Mouse (Mus musculus) frontal cortex, postnatal 10 days (tissue): Measurements from ENCODE around the gene Srcin1.

Experiments
- DNase-seq, 2 experiments: peaks; one replicate each; pipeline ENCODE4 v3.0.0; 2022; ENCODE audit warnings: low spot score in 2 of 2, mixed read lengths in 1 of 2

The Srcin1 gene

GRCm38 (mm10) chr11:97534442-97535307 is 41.3 kb downstream of the Srcin1 start:
- DNase-seq, result peak in 1 of 2 experiments; percentile 43

GRCm38 (mm10) chr11:97533653-97534052 is 42.3 kb downstream of the Srcin1 start:
- no peak for DNase-seq

- no peak for DNase-seq
These were observed 42.9 kb downstream of the Srcin1 start for GRCm38 (mm10) chr11:97532950-97533582.

GRCm38 (mm10) chr11:97532354-97532753 is 43.6 kb downstream of the Srcin1 start:
- DNase-seq, result no peak

- peak; percentile 77 to 87 for DNase-seq
These were observed 44.4 kb downstream of the Srcin1 start for GRCm38 (mm10) chr11:97531381-97532260.

GRCm38 (mm10) chr11:97530961-97531360 is 45.0 kb downstream of the Srcin1 start:
- no peak for DNase-seq

- no peak for DNase-seq
These were observed 45.9 kb downstream of the Srcin1 start for GRCm38 (mm10) chr11:97530069-97530468.

GRCm38 (mm10) chr11:97528282-97528808 is 47.6 kb downstream of the Srcin1 start:
- DNase-seq, result no peak

- no peak for DNase-seq
These were observed 50.7 kb downstream of the Srcin1 start for GRCm38 (mm10) chr11:97525313-97525712.

- DNase-seq, result no peak
These were observed 51.7 kb downstream of the Srcin1 start for GRCm38 (mm10) chr11:97524306-97524705.

- DNase-seq, result no peak
These were observed 52.1 kb downstream of the Srcin1 start for GRCm38 (mm10) chr11:97523827-97524261.

GRCm38 (mm10) chr11:97523107-97523506 is 52.9 kb downstream of the Srcin1 start:
- no peak for DNase-seq

- no peak for DNase-seq
These were observed 54.1 kb downstream of the Srcin1 start for GRCm38 (mm10) chr11:97521741-97522474.

- DNase-seq, result no peak
These were observed 55.4 kb downstream of the Srcin1 start for GRCm38 (mm10) chr11:97520541-97520940.

- no peak for DNase-seq
These were observed 62.9 kb downstream of the Srcin1 start for GRCm38 (mm10) chr11:97513066-97513465.

- DNase-seq, result no peak
These were observed 63.5 kb downstream of the Srcin1 start for GRCm38 (mm10) chr11:97512511-97512910.

GRCm38 (mm10) chr11:97511661-97512369 is 64.2 kb downstream of the Srcin1 start:
- DNase-seq, result no peak

GRCm38 (mm10) chr11:97510966-97511660 is 64.9 kb downstream of the Srcin1 start:
- DNase-seq, result peak in 1 of 2 experiments; percentile 45

- DNase-seq, result no peak
These were observed 66.1 kb downstream of the Srcin1 start for GRCm38 (mm10) chr11:97509715-97510485.
